Mouse (Mus musculus): Measurements from ENCODE around the gene Abca7.
"Not testable (repeated sequence)": the region's sequence is repeated elsewhere in the genome, so short reads cannot be mapped to it uniquely, and the experiment has no call there.

Abca7 gene

GRCm38 (mm10) chr10:79996272-79997033, at the start of gene Abca7:
Abca7 (plus strand) TSS chr10:79996494.
- peak; percentile 98 for DNase-seq

- no peak for DNase-seq
These were observed 49.5 kb upstream of the Abca7 start for GRCm38 (mm10) chr10:79946752-79947322.

- no peak for DNase-seq
These were observed 48.8 kb upstream of the Abca7 start for GRCm38 (mm10) chr10:79947502-79947901.

- DNase-seq, result no peak
These were observed 46.4 kb upstream of the Abca7 start for GRCm38 (mm10) chr10:79949873-79950272.

GRCm38 (mm10) chr10:79950661-79951060, 45.6 kb upstream of the Abca7 start:
- no peak for DNase-seq

- DNase-seq, result no peak
These were observed 42.3 kb upstream of the Abca7 start for GRCm38 (mm10) chr10:79953946-79954345.

- DNase-seq, result no peak
These were observed 40.6 kb upstream of the Abca7 start for GRCm38 (mm10) chr10:79955691-79956090.

GRCm38 (mm10) chr10:79956643-79957154, 39.6 kb upstream of the Abca7 start:
- DNase-seq, result no peak

- peak; percentile 81 to 83 for DNase-seq
These were observed 38.0 kb upstream of the Abca7 start for GRCm38 (mm10) chr10:79958140-79958816.

GRCm38 (mm10) chr10:79959412-79959811, 36.9 kb upstream of the Abca7 start:
- DNase-seq, result not testable (repeated sequence)

- DNase-seq, result peak; percentile 99 to 100
These were observed 36.3 kb upstream of the Abca7 start, which contains the start of gene Wdr18 for GRCm38 (mm10) chr10:79959847-79960601. Wdr18 (plus strand) TSS chr10:79960152.

GRCm38 (mm10) chr10:79960671-79961294, 35.5 kb upstream of the Abca7 start:
- no peak for DNase-seq

GRCm38 (mm10) chr10:79964727-79965126, 31.6 kb upstream of the Abca7 start:
- no peak for DNase-seq

- DNase-seq, result no peak
These were observed 31.0 kb upstream of the Abca7 start for GRCm38 (mm10) chr10:79965325-79965724.

- DNase-seq, result peak; percentile 67 to 72
These were observed 29.4 kb upstream of the Abca7 start for GRCm38 (mm10) chr10:79966886-79967400.

- DNase-seq, result no peak
These were observed 28.1 kb upstream of the Abca7 start for GRCm38 (mm10) chr10:79968181-79968580.

GRCm38 (mm10) chr10:79969124-79969568, 27.1 kb upstream of the Abca7 start:
- DNase-seq, result no peak

- DNase-seq, result peak; percentile 37 to 41
These were observed 25.7 kb upstream of the Abca7 start, which contains the start of gene Grin3b for GRCm38 (mm10) chr10:79970415-79971182. Grin3b (plus strand) TSS chr10:79970715.

GRCm38 (mm10) chr10:79971183-79971497, 25.2 kb upstream of the Abca7 start:
- DNase-seq, result no peak

GRCm38 (mm10) chr10:79972831-79973230, 23.5 kb upstream of the Abca7 start:
- DNase-seq, result no peak

GRCm38 (mm10) chr10:79974087-79974486, 22.2 kb upstream of the Abca7 start:
- no peak for DNase-seq

All from cerebellum, postnatal 36 days (tissue).